Mouse (Mus musculus): ENCODE data around the gene Sla2.

- TF ChIP-seq CTCF (IDR thresholded peaks at IDR 0.05) (no peak), EP300 (IDR thresholded peaks at IDR 0.05) (no peak)
These were observed 12.1 kb downstream of the Sla2 start for GRCm38 (mm10) chr2:156874760-156875510.

Data from lung, postnatal 0 days (tissue).